Mouse (Mus musculus): ENCODE data around the gene Rprm.

The Rprm gene

GRCm38 (mm10) chr2:54085430-54086087 is at the start of gene Rprm:
Rprm (minus strand) TSS chr2:54085552.
- peak; percentile 88 for DNase-seq (ENCODE audit: low read depth, low spot score)

DNA sequence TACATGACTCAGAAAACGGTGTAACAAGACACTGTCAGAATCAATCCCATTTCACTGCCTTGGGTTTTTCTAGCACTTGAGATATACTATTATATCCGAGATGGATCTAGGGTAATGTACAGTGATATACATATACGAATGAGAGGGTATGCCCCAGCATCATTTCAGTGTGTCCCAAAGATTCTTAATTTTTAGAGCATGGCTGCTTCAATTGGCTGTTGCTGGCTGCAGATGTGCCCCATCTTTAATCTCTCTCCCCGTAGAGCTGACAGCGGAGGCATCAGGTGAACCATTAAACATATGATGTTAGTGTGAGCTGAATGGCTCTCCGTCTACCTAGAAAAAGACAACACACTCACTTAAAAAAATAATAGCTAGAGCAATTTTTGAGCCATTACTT is 34.0 kb upstream of the Rprm start:
- no peak for DNase-seq (ENCODE audit: low read depth, low spot score)

- peak; percentile 30 for DNase-seq (ENCODE audit: low read depth, low spot score)
Measured at GRCm38 (mm10) chr2:54118881-54119280, 33.5 kb upstream of the Rprm start.

- no peak for DNase-seq (ENCODE audit: low read depth, low spot score)
Measured at GRCm38 (mm10) chr2:54111294-54111693, 25.9 kb upstream of the Rprm start.

- DNase-seq (ENCODE audit: low read depth, low spot score), result no peak
Measured at GRCm38 (mm10) chr2:54106232-54106726, 20.9 kb upstream of the Rprm start.

- DNase-seq (ENCODE audit: low read depth, low spot score), result no peak
Measured at GRCm38 (mm10) chr2:54099939-54100338, 14.6 kb upstream of the Rprm start.

GRCm38 (mm10) chr2:54092616-54093015 is 7.3 kb upstream of the Rprm start:
- DNase-seq (ENCODE audit: low read depth, low spot score), result no peak

- no peak for DNase-seq (ENCODE audit: low read depth, low spot score)
Measured at GRCm38 (mm10) chr2:54086254-54086653, 902 bp upstream of the Rprm start.

- peak; percentile 4 for DNase-seq (ENCODE audit: low read depth, low spot score)
Measured at GRCm38 (mm10) chr2:54084737-54085429, 469 bp downstream of the Rprm start.

DNA sequence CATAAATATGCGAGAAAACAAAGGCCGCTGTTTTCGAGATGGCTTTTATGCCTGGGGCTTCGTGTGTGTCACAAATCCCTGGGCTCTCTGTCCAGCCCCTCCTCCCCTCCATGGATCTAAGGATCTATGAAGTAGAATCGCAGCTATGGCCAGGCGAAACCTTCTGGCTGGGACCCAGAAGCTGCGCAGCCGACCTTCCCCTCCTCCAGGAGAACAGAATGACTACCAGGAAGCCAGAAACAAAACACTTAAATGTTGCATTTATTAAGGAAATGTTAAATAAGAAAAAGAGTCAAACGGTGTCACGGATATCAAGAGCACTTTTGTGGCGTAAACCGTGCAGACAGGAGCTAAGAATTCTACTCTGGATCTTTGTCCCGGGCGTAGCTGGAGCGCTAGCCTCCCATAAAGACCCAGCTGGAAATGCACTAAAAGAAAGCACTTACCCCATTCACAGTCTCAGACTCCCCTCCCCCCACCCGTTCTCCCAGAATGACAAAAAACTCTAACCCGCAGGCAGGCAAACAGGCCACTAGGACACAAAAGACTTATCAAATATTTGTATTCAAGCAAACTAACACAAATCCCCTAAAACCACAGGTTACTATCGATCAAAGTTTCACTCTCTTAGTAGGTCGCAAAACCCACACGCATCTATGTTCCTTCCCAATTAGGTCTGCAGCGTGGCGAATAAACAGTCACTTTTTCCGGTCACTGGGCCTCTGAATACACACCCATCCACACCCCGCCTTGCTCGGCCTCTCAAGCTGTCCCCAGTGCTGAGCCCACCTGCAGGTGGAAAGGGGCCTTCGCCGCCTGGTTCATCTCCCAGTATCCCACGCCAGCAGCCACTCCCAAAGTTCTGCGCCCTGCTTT is 1.3 kb downstream of the Rprm start:
- peak; percentile 35 for DNase-seq (ENCODE audit: low read depth, low spot score)

DNA sequence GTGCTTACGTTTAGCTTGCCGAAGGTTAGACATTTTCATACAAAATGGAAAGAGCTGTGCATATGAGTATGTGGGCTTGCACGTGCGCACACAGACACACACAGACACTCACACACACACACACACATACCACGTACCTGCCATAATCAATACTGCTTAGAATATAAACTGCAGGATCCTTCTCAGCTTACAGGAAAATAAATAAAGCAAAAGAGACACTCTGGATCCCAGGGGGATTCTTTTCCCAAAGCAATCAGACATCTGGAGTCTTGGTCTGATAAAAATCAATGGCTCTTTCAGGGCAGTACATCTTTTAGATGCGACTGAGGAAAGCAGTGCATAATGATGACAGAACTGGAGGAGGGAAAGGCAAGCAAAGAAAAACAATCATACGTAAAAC is 6.4 kb downstream of the Rprm start:
- no peak for DNase-seq (ENCODE audit: low read depth, low spot score)

- no peak for DNase-seq (ENCODE audit: low read depth, low spot score)
Measured at GRCm38 (mm10) chr2:54071526-54071925, 13.8 kb downstream of the Rprm start.

- DNase-seq (ENCODE audit: low read depth, low spot score), result no peak
Measured at GRCm38 (mm10) chr2:54062421-54062820, 22.9 kb downstream of the Rprm start.

DNA sequence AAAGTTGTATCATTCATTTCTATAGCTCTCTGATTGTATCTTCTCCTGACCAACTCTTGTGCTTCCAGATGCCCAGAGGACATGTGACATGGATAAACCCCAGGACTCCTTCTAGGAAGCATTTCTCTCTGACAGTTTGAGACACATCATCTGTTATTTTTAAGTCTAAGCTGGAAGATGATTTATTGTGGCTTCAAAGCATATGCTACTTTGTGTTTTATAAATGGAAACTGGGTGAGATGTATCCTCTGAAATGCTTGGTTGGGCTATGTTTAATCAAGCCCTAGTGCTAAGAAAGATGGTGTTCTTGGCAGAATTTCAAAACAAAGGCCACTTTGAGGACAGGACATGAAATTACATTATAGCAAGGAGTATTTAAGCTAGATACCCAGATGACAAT is 24.3 kb downstream of the Rprm start:
- no peak for DNase-seq (ENCODE audit: low read depth, low spot score)

Data from forelimb bud, embryonic 11.5 days (tissue).